Mouse (Mus musculus): ENCODE results near the gene Tmsb4x. TPM values are rescaled to one million over a fixed set of nuclear protein-coding genes. Genes with fewer than 3 reads are reported as not detected.
A peak's percentile ranks its signal among the peaks of the same experiment; 100 is the strongest.

Gene Tmsb4x
- polyA plus RNA-seq, 1 experiment from 2014 or later, result 7,015 TPM

- Histone ChIP-seq H3K4me2 (replicated peaks; ENCODE audit: low read depth) (no peak overlapping the region), H3K9ac (ENCODE audit: low read length) (no peak overlapping the region), H3K27ac (replicated peaks) (peak overlapping the region; percentile 69), H3K4me3 (ENCODE audit: low read depth, low read length) (no peak overlapping the region), H3K9me3 (ENCODE audit: control insufficient read depth, low read length) (no peaks in the 10 kb centered on the region), H3K27me3 (ENCODE audit: control insufficient read depth, insufficient read depth, low read length) (no peaks in the 10 kb centered on the region), H3K36me3 (ENCODE audit: control insufficient read depth, insufficient read depth, low read length) (no peaks in the 10 kb centered on the region), H3K4me1 (replicated peaks; ENCODE audit: control insufficient read depth, insufficient read depth) (no peaks in the 10 kb centered on the region)
- no peak for TF ChIP-seq CTCF (IDR thresholded peaks at IDR 0.05; ENCODE audit: low read depth)
- no peak for TF ChIP-seq EP300 (optimal IDR thresholded peaks at IDR 0.05)
- DNase-seq (ENCODE audit: low spot score) (peak; percentile 34), ATAC-seq (ENCODE audit: low FRiP score, low TSS enrichment) (peak; percentile 33; the same call in 1 of the 2 replicates)
- 44% methylated on average over 9 of the region's 9 CpGs for WGBS
These were observed 2.9 kb upstream of the Tmsb4x start for GRCm38 (mm10) chrX:167211871-167212555.

GRCm38 (mm10) chrX:167210319-167210728 lies 1.2 kb upstream of the Tmsb4x start:
- 0 out of 2 replicates have a peak overlapping the region, but pooled peaks have one; percentile 4 for H3K9ac ChIP-seq (ENCODE audit: low read length)
- DNase-seq (ENCODE audit: low spot score), result peak; percentile 26
- H3K4me1 ChIP-seq (replicated peaks; ENCODE audit: control insufficient read depth, insufficient read depth), result no peaks in the 10 kb centered on the region
- WGBS, result 36% methylated on average over 6 of the region's 6 CpGs
- peak overlapping the region; percentile 51 for H3K4me2 ChIP-seq (replicated peaks; ENCODE audit: low read depth)
- H3K27me3 ChIP-seq (ENCODE audit: control insufficient read depth, insufficient read depth, low read length), result no peaks in the 10 kb centered on the region
- TF ChIP-seq CTCF (IDR thresholded peaks at IDR 0.05; ENCODE audit: low read depth) (no peak), EP300 (optimal IDR thresholded peaks at IDR 0.05) (no peak)
- H3K27ac ChIP-seq (replicated peaks), result peak overlapping the region; percentile 92
- ATAC-seq (ENCODE audit: low FRiP score, low TSS enrichment), result 0 out of 2 replicates have a peak, but pooled peaks have one; percentile 8
- no peaks in the 10 kb centered on the region for H3K36me3 ChIP-seq (ENCODE audit: control insufficient read depth, insufficient read depth, low read length)
- H3K4me3 ChIP-seq (ENCODE audit: low read depth, low read length), result peak overlapping the region; percentile 60; the same call in 1 of the 2 replicates
- H3K9me3 ChIP-seq (ENCODE audit: control insufficient read depth, low read length), result no peaks in the 10 kb centered on the region

- peak overlapping the region; percentile 51 for H3K4me2 ChIP-seq (replicated peaks; ENCODE audit: low read depth)
- peak overlapping the region; percentile 58; the same call in 1 of the 2 replicates for H3K9ac ChIP-seq (ENCODE audit: low read length)
- H3K36me3 ChIP-seq (ENCODE audit: control insufficient read depth, insufficient read depth, low read length), result no peaks in the 10 kb centered on the region
- H3K9me3 ChIP-seq (ENCODE audit: control insufficient read depth, low read length), result no peaks in the 10 kb centered on the region
- TF ChIP-seq EP300 (optimal IDR thresholded peaks at IDR 0.05), result no peak
- TF ChIP-seq CTCF (IDR thresholded peaks at IDR 0.05; ENCODE audit: low read depth), result no peak
- ATAC-seq (ENCODE audit: low FRiP score, low TSS enrichment) (no peak; the same call in 1 of the 2 replicates), DNase-seq (ENCODE audit: low spot score) (no peak)
- 41% methylated on average over 8 of the region's 8 CpGs for WGBS
- H3K27ac ChIP-seq (replicated peaks), result peak overlapping the region; percentile 92
- no peaks in the 10 kb centered on the region for H3K4me1 ChIP-seq (replicated peaks; ENCODE audit: control insufficient read depth, insufficient read depth)
- H3K27me3 ChIP-seq (ENCODE audit: control insufficient read depth, insufficient read depth, low read length), result no peaks in the 10 kb centered on the region
- peak overlapping the region; percentile 60 for H3K4me3 ChIP-seq (ENCODE audit: low read depth, low read length)
These were observed 713 bp upstream of the Tmsb4x start for GRCm38 (mm10) chrX:167209828-167210227.

- no peak for TF ChIP-seq EP300 (optimal IDR thresholded peaks at IDR 0.05)
- TF ChIP-seq CTCF (IDR thresholded peaks at IDR 0.05; ENCODE audit: low read depth), result no peak
- Histone ChIP-seq H3K4me2 (replicated peaks; ENCODE audit: low read depth) (0 out of 2 replicates have a peak overlapping the region, but pooled peaks have one; percentile 8), H3K36me3 (ENCODE audit: control insufficient read depth, insufficient read depth, low read length) (no peaks in the 10 kb centered on the region), H3K4me3 (ENCODE audit: low read depth, low read length) (peak overlapping the region; percentile 60), H3K4me1 (replicated peaks; ENCODE audit: control insufficient read depth, insufficient read depth) (no peaks in the 10 kb centered on the region), H3K9ac (ENCODE audit: low read length) (peak overlapping the region; percentile 85), H3K9me3 (ENCODE audit: control insufficient read depth, low read length) (no peaks in the 10 kb centered on the region), H3K27me3 (ENCODE audit: control insufficient read depth, insufficient read depth, low read length) (no peaks in the 10 kb centered on the region), H3K27ac (replicated peaks) (peak overlapping the region; percentile 92)
- 18% methylated on average over 16 of the region's 16 CpGs for WGBS
- ATAC-seq (ENCODE audit: low FRiP score, low TSS enrichment), result no peak
- DNase-seq (ENCODE audit: low spot score), result peak; percentile 41
These were observed 652 bp downstream of the Tmsb4x start for GRCm38 (mm10) chrX:167208506-167208820.

GRCm38 (mm10) chrX:167207741-167208505 lies 1.2 kb downstream of the Tmsb4x start:
- Histone ChIP-seq H3K27ac (replicated peaks) (peak overlapping the region; percentile 92), H3K9me3 (ENCODE audit: control insufficient read depth, low read length) (no peaks in the 10 kb centered on the region), H3K4me1 (replicated peaks; ENCODE audit: control insufficient read depth, insufficient read depth) (no peaks in the 10 kb centered on the region), H3K27me3 (ENCODE audit: control insufficient read depth, insufficient read depth, low read length) (no peaks in the 10 kb centered on the region), H3K4me2 (replicated peaks; ENCODE audit: low read depth) (peak overlapping the region; percentile 49), H3K9ac (ENCODE audit: low read length) (peak overlapping the region; percentile 85), H3K4me3 (ENCODE audit: low read depth, low read length) (peak overlapping the region; percentile 60), H3K36me3 (ENCODE audit: control insufficient read depth, insufficient read depth, low read length) (no peaks in the 10 kb centered on the region)
- DNase-seq (ENCODE audit: low spot score), result peak; percentile 58
- ATAC-seq (ENCODE audit: low FRiP score, low TSS enrichment), result no peak
- TF ChIP-seq EP300 (optimal IDR thresholded peaks at IDR 0.05), result no peak
- TF ChIP-seq CTCF (IDR thresholded peaks at IDR 0.05; ENCODE audit: low read depth), result no peak
- whole genome bisulfite sequencing, result 19% methylated on average over 25 of the region's 25 CpGs

All from stomach, postnatal 0 days (tissue).